Mouse (Mus musculus) MEL (cell line): ENCODE measurements around the gene Fstl3. TPM values are rescaled to one million over a fixed set of nuclear protein-coding genes. Genes with fewer than 3 reads are reported as not detected.

Experiments
- DNase-seq: peaks from one replicate; pipeline ENCODE4 v3.0.0; 2011; ENCODE audit warnings: low read depth, low spot score
- H3K27ac ChIP-seq: 2 replicates; pipeline ENCODE4 v1.5.1; 2012; ENCODE audit warnings: low read depth, mild to moderate bottlenecking, control low read depth, low read length, moderate library complexity; ENCODE audit not compliant: control insufficient read depth
- H3K27me3 ChIP-seq, 2 experiments: fragments of 150-350 bp in 1 of 2; sonication (generic) in 1 of 2; 2 replicates each; pipeline ENCODE4 v1.6.1; 2012; ENCODE audit warnings: low read length in 2 of 2, mild to moderate bottlenecking in 2 of 2, improper control_type of control experiment in 1 of 2, moderate library complexity in 1 of 2; ENCODE audit not compliant: insufficient read depth in 2 of 2, control insufficient read depth in 1 of 2
- H3K36me3 ChIP-seq, 2 experiments: 2 replicates each; pipeline ENCODE4 v1.6.1; 2012 to 2014; ENCODE audit warnings: low read length in 2 of 2, improper control_type of control experiment in 1 of 2, inconsistent platforms in 1 of 2, mild to moderate bottlenecking in 1 of 2; ENCODE audit not compliant: insufficient read depth in 2 of 2, control insufficient read depth in 1 of 2
- H3K4me1 ChIP-seq, 2 experiments: fragments of 150-350 bp in 1 of 2; sonication (generic) in 1 of 2; 2 replicates each; pipeline ENCODE4 v1.6.1; 2012; ENCODE audit warnings: low read length in 2 of 2, improper control_type of control experiment in 1 of 2, mild to moderate bottlenecking in 1 of 2; ENCODE audit not compliant: insufficient read depth in 2 of 2, control insufficient read depth in 1 of 2
- H3K4me3 ChIP-seq, 2 experiments: fragments of 150-350 bp in 1 of 2; sonication (generic) in 1 of 2; 2 replicates each; pipeline ENCODE4 v1.5.1; 2012; ENCODE audit warnings: low read depth in 2 of 2, low read length in 2 of 2, mild to moderate bottlenecking in 2 of 2, moderate library complexity in 2 of 2, control low read depth in 1 of 2, improper control_type of control experiment in 1 of 2; ENCODE audit not compliant: control insufficient read depth in 1 of 2, insufficient read depth in 1 of 2
- H3K79me2 ChIP-seq: 2 replicates; pipeline ENCODE4 v1.6.1; 2012; ENCODE audit warnings: mild to moderate bottlenecking, low read length, moderate library complexity; ENCODE audit not compliant: control insufficient read depth, poor library complexity, insufficient read depth
- H3K9ac ChIP-seq: 2 replicates; pipeline ENCODE4 v1.6.1; 2012; ENCODE audit warnings: low read depth, mild to moderate bottlenecking, control low read depth, low read length, moderate library complexity; ENCODE audit not compliant: control insufficient read depth, poor library complexity, severe bottlenecking
- H3K9me3 ChIP-seq: fragments of 150-350 bp; sonication (generic); replicated peaks from 2 replicates; pipeline ENCODE4 v1.6.1; 2012; ENCODE audit warnings: mild to moderate bottlenecking, low read length, improper control_type of control experiment, moderate library complexity; ENCODE audit not compliant: insufficient read depth
- BHLHE40 ChIP-seq: IDR thresholded peaks from 2 replicates; pipeline ENCODE4 v1.6.1; 2012; ENCODE audit warnings: low read depth, mild to moderate bottlenecking, inconsistent platforms, low read length, improper control_type of control experiment, borderline replicate concordance
- E2F4 ChIP-seq: IDR thresholded peaks from 2 replicates; pipeline ENCODE4 v1.6.1; 2011; ENCODE audit warnings: low read depth, low read length, improper control_type of control experiment, borderline replicate concordance
- ELF1 ChIP-seq: IDR thresholded peaks from 2 replicates; pipeline ENCODE4 v1.6.1; 2014; ENCODE audit warnings: low read depth, mild to moderate bottlenecking, inconsistent platforms, low read length, improper control_type of control experiment, moderate library complexity
- EP300 ChIP-seq, 2 experiments: IDR thresholded peaks; 2 replicates each; pipeline ENCODE4 v1.6.1; 2011; ENCODE audit warnings: improper control_type of control experiment in 2 of 2, low read length in 2 of 2, low read depth in 1 of 2, mild to moderate bottlenecking in 1 of 2
- HCFC1 ChIP-seq: IDR thresholded peaks from 2 replicates; pipeline ENCODE4 v1.6.1; 2012; ENCODE audit warnings: low read depth, mild to moderate bottlenecking, inconsistent platforms, low read length, improper control_type of control experiment, moderate library complexity
- KAT2A ChIP-seq: conservative IDR thresholded peaks from 2 replicates; pipeline ENCODE4 v1.6.1; 2012; ENCODE audit warnings: low read depth, low read length, improper control_type of control experiment, inconsistent platforms
- MAX ChIP-seq: IDR thresholded peaks from 2 replicates; pipeline ENCODE4 v1.6.1; 2011; ENCODE audit warnings: low read length, improper control_type of control experiment
- MAZ ChIP-seq: IDR thresholded peaks from 2 replicates; pipeline ENCODE4 v1.6.1; 2012; ENCODE audit warnings: low read depth, mild to moderate bottlenecking, inconsistent platforms, low read length, improper control_type of control experiment
- MXI1 ChIP-seq: IDR thresholded peaks from 2 replicates; pipeline ENCODE4 v1.6.1; 2011; ENCODE audit warnings: mild to moderate bottlenecking, low read depth, low read length, improper control_type of control experiment
- MYC ChIP-seq: IDR thresholded peaks from 2 replicates; pipeline ENCODE4 v1.6.1; 2011; ENCODE audit warnings: low read depth, mild to moderate bottlenecking, low read length, improper control_type of control experiment, moderate library complexity
- NELFE ChIP-seq: IDR thresholded peaks from 2 replicates; pipeline ENCODE4 v1.6.1; 2011; ENCODE audit warnings: low read depth, low read length, improper control_type of control experiment
- NRF1 ChIP-seq: IDR thresholded peaks from 2 replicates; pipeline ENCODE4 v1.6.1; 2014; ENCODE audit warnings: low read depth, mild to moderate bottlenecking, inconsistent platforms, low read length, improper control_type of control experiment, moderate library complexity; ENCODE audit not compliant: poor library complexity, insufficient read depth, severe bottlenecking
- POLR2A ChIP-seq, 2 experiments: IDR thresholded peaks; 2 replicates each; pipeline ENCODE4 v1.6.1; 2011 to 2012; ENCODE audit warnings: low read length in 2 of 2, mild to moderate bottlenecking in 2 of 2, control low read depth in 1 of 2, improper control_type of control experiment in 1 of 2, low read depth in 1 of 2, moderate library complexity in 1 of 2; ENCODE audit not compliant: control insufficient read depth in 1 of 2, insufficient read depth in 1 of 2, poor library complexity in 1 of 2
- POLR2AphosphoS2 ChIP-seq: IDR thresholded peaks from 2 replicates; pipeline ENCODE4 v1.6.1; 2011; ENCODE audit warnings: low read length, improper control_type of control experiment
- RAD21 ChIP-seq: IDR thresholded peaks from 2 replicates; pipeline ENCODE4 v1.6.1; 2011; ENCODE audit warnings: mild to moderate bottlenecking, low read depth, low read length, improper control_type of control experiment
- SIN3A ChIP-seq: IDR thresholded peaks from 2 replicates; pipeline ENCODE4 v1.6.1; 2012; ENCODE audit warnings: low read length, improper control_type of control experiment, inconsistent platforms
- TAL1 ChIP-seq: IDR thresholded peaks from 2 replicates; pipeline ENCODE4 v1.6.1; 2012; ENCODE audit warnings: mild to moderate bottlenecking, inconsistent platforms, low read length, moderate library complexity, mixed read lengths
- TBP ChIP-seq: IDR thresholded peaks from 2 replicates; pipeline ENCODE4 v1.8.0; 2011; ENCODE audit warnings: low read depth, low read length, improper control_type of control experiment
- TCF12 ChIP-seq: IDR thresholded peaks from 2 replicates; pipeline ENCODE4 v1.6.1; 2014; ENCODE audit warnings: low read depth, mild to moderate bottlenecking, inconsistent platforms, low read length, improper control_type of control experiment, moderate library complexity
- USF1 ChIP-seq: IDR thresholded peaks from 2 replicates; pipeline ENCODE4 v1.6.1; 2014; ENCODE audit warnings: low read depth, mild to moderate bottlenecking, inconsistent platforms, low read length, improper control_type of control experiment, moderate library complexity
- ZKSCAN1 ChIP-seq: IDR thresholded peaks from 2 replicates; pipeline ENCODE4 v1.6.1; 2012; ENCODE audit warnings: low read depth, mild to moderate bottlenecking, inconsistent platforms, low read length, improper control_type of control experiment, moderate library complexity
- polyA plus RNA-seq, 2 experiments: library from polyadenylated mRNA; stranded (reverse) in 1 of 2; unstranded in 1 of 2; fragments of >175 nt in 1 of 2; fragments of >200 nt in 1 of 2; gene quantifications; 2 replicates each; pipeline versions ENCODE4 v1.2.1 to v1.2.4; 2012; ENCODE audit warnings: low replicate concordance in 2 of 2, low read depth in 1 of 2; ENCODE audit not compliant: insufficient read length in 2 of 2, insufficient read depth in 1 of 2, missing spikeins in 1 of 2
- total RNA-seq: library from RNA; depleted of rRNA; stranded (reverse); fragments of 300-350 nt; gene quantifications from 2 replicates; pipeline ENCODE4 v1.2.3, GENCODE M21; 2012

Gene Fstl3
- total and polyA plus RNA-seq, 3 experiments: 4.3 to 7.1 TPM; not detected in 1

DNA sequence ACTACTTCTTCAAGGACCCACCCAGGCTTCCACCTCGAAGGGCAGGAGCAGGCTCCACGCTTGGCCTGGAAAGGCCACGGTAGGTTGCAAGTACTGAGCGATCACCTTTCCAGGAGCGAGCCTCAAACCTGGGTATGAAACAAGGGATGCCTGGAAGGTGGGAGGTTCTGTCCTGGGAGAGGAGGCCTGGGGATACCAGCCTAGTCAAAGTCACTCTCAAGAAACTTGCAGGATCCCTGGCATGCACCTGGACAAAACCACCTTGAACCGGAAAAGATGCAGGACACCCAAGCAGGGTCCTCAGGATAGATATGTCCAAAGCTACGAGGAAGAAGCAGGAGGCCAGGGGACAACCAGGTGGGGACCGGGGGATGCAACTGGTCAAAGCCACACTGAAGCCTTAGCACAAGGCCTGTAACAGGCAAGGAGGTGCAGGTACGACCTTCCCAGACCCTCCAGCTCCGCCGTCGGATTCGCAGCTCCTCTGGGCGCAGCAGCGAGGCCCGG lies 11.0 kb upstream of the Fstl3 start:
- peak; percentile 30 for DNase-seq
- peaks cover 0 to 13% of the 10 kb centered on the region in 2 experiments; a peak in 2 of 4 replicates for H3K36me3 ChIP-seq

DNA sequence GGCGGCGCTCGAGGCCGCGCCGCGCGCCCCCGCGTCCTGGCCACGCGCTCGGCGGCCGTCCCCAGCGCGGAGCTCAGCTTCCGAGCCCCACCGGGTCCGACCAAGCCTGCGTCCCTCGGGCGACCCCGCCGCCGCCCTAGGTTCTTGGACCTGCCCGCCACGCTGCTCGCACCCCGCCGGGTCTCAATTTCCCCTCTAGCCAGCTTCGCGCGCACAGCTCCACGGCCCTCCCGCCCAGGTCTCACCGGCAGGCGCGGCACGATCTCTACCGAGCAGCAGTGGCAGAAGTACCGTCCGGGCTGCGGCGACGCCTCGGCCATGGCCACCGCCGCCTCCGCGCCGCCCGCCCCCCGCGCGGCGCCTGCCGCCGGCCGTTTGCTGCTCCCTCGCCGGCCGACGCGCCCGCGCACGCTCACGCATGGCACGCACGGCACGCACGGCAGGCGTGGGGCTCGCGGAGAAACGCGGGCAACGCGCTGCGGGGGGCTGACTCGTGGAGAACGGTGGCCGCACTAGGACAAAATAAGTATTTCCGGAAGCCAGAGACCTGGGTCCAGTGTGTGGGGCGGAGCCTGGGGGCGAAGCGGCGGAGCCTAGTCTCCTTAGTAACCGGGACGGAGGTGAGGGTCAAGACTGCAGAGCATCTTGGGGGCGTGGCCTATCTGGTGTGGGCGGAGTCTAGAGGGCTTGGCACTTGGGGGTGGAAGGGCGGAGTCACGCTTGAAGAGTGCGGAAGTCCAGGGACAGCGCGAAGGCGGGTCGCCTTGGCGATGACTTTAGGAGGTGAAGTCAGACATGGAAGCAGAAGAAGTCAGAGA lies 10.4 kb upstream of the Fstl3 start, which contains the start of gene Rnf126:
Rnf126 (minus strand) TSS at position 445 of the 818 bp plus-strand sequence.
- Histone ChIP-seq H3K4me1 (peaks cover 0 to 19% of the 10 kb centered on the region in 2 experiments; a peak in 3 of 4 replicates), H3K79me2 (peaks cover 43% of the 10 kb centered on the region), H3K4me3 (peak within 1 kb of the TSS; percentile 80 to 99), H3K9me3 (no peaks in the 10 kb centered on the region), H3K27ac (peak within 1 kb of the TSS; percentile 83), H3K9ac (peak within 1 kb of the TSS; percentile 100), H3K27me3 (no peaks in the 10 kb centered on the region), H3K36me3 (peaks cover 0 to 13% of the 10 kb centered on the region in 2 experiments; a peak in 2 of 4 replicates)
- peak; percentile 62; the same call in 1 of the 2 replicates for TF ChIP-seq KAT2A
- peak; percentile 33; the same call in 1 of the 2 replicates for TF ChIP-seq BHLHE40
- peak; percentile 87; the same call in 1 of the 2 replicates for TF ChIP-seq MXI1
- TF ChIP-seq MAZ: peak; percentile 79; the same call in 1 of the 2 replicates
- TF ChIP-seq POLR2AphosphoS2: no peak
- TF ChIP-seq SIN3A: peak; percentile 97
- peak; percentile 64 to 94; a peak in 3 of 4 replicates for TF ChIP-seq POLR2A (IDR thresholded peaks at IDR 0.05; ENCODE audit: control insufficient read depth in 1 of 2, insufficient read depth in 1 of 2, low read depth in 1 of 2, low read length in 2 of 2, poor library complexity in 1 of 2)
- peak; percentile 96 for TF ChIP-seq ELF1
- TF ChIP-seq TCF12: peak; percentile 35; the same call in 1 of the 2 replicates
- no peak for TF ChIP-seq TAL1
- no peak for TF ChIP-seq E2F4
- TF ChIP-seq NELFE: peak; percentile 70
- TF ChIP-seq HCFC1: peak; percentile 92
- peak; percentile 76 for TF ChIP-seq MAX
- TF ChIP-seq MYC: peak; percentile 39; the same call in 1 of the 2 replicates
- TF ChIP-seq NRF1: peak; percentile 71
- peak; percentile 29; the same call in 1 of the 2 replicates for TF ChIP-seq TBP
- TF ChIP-seq USF1: peak; percentile 32; the same call in 1 of the 2 replicates
- TF ChIP-seq RAD21: no peak
- DNase-seq: peak; percentile 100

More for the DNA sequence above, 11.0 kb upstream of the Fstl3 start:
- Histone ChIP-seq H3K4me1 (peaks cover 0 to 19% of the 10 kb centered on the region in 2 experiments; a peak in 3 of 4 replicates), H3K9ac (peak overlapping the region; percentile 100), H3K9me3 (no peaks in the 10 kb centered on the region), H3K4me3 (peak overlapping the region; percentile 80 to 99), H3K27ac (no peak overlapping the region; the same call in 1 of the 2 replicates), H3K79me2 (peaks cover 43% of the 10 kb centered on the region), H3K27me3 (no peaks in the 10 kb centered on the region)
- no peak for TF ChIP-seq RAD21
- TF ChIP-seq EP300 (IDR thresholded peaks at IDR 0.05; ENCODE audit: low read depth in 1 of 2, low read length in 2 of 2): no peak
- TF ChIP-seq ZKSCAN1: no peak
